Mouse (Mus musculus) C2C12 (cell line): ENCODE results near the gene Trio.

Experiments
- CEBPB ChIP-seq: IDR thresholded peaks from one replicate; pipeline ENCODE4 v1.6.1; 2011; ENCODE audit warnings: low read depth, mild to moderate bottlenecking, control low read depth, moderate library complexity
- CTCF ChIP-seq: IDR thresholded peaks from one replicate; pipeline ENCODE4 v1.5.1; 2011; ENCODE audit not compliant: control insufficient read depth, insufficient read depth, insufficient read length
- FOSL1 ChIP-seq: IDR thresholded peaks from one replicate; pipeline ENCODE4 v1.8.0; 2011; ENCODE audit warnings: mild to moderate bottlenecking, low read length; ENCODE audit not compliant: poor library complexity, insufficient read depth, severe bottlenecking
- MAX ChIP-seq: IDR thresholded peaks from one replicate; pipeline ENCODE4 v1.6.1; 2011; ENCODE audit warnings: mild to moderate bottlenecking, control low read depth
- MYOD1 ChIP-seq: IDR thresholded peaks from one replicate; pipeline ENCODE4 v1.6.1; 2011; ENCODE audit warnings: low read depth; ENCODE audit not compliant: control insufficient read depth, insufficient read length
- MYOG ChIP-seq: IDR thresholded peaks from one replicate; pipeline ENCODE4 v1.6.1; 2011; ENCODE audit not compliant: control insufficient read depth, insufficient read length; ENCODE audit errors: extremely low read depth
- USF1 ChIP-seq: IDR thresholded peaks from one replicate; pipeline ENCODE4 v1.6.1; 2011; ENCODE audit warnings: low read depth, mild to moderate bottlenecking, control low read depth, moderate library complexity

DNA sequence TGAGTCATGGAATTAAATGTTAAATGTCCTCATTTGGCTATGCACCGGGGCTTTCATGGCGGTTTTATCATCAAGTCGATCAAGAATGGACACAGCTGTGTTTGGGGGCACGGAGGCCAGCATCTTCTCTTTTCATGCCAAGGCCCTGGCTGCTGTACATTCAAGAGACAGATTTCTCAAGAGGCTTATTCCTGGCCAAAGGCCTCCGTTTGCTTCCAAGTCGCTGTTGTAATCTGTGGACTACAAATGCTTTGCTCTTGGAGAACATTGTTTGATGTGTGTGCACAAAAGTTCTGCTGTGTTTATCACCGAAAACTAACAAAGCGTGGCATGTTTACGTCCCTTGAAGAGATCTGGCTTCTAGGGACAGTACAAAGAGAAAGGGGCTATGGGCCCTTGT is 314.9 kb downstream of the Trio start:
- TF ChIP-seq CTCF (no peak), CEBPB (no peak), MYOD1 (no peak), USF1 (no peak), MYOG (no peak), MAX (no peak), FOSL1 (no peak)
